Mouse (Mus musculus) cerebellum, adult 2 months (tissue): ENCODE measurements around the gene Miga2.

Experiments used
- CTCF ChIP-seq: fragments of 200-500 bp; IDR thresholded peaks from 2 replicates; pipeline ENCODE4 v1.5.1; 2011; ENCODE audit warnings: low read depth, mild to moderate bottlenecking, control low read depth, low read length, moderate library complexity, borderline replicate concordance; ENCODE audit not compliant: insufficient read depth
- POLR2A ChIP-seq: fragments of 200-500 bp; IDR thresholded peaks from 2 replicates; pipeline ENCODE4 v1.6.1; 2011; ENCODE audit warnings: low read length, control low read depth, borderline replicate concordance; ENCODE audit not compliant: insufficient read depth

DNA sequence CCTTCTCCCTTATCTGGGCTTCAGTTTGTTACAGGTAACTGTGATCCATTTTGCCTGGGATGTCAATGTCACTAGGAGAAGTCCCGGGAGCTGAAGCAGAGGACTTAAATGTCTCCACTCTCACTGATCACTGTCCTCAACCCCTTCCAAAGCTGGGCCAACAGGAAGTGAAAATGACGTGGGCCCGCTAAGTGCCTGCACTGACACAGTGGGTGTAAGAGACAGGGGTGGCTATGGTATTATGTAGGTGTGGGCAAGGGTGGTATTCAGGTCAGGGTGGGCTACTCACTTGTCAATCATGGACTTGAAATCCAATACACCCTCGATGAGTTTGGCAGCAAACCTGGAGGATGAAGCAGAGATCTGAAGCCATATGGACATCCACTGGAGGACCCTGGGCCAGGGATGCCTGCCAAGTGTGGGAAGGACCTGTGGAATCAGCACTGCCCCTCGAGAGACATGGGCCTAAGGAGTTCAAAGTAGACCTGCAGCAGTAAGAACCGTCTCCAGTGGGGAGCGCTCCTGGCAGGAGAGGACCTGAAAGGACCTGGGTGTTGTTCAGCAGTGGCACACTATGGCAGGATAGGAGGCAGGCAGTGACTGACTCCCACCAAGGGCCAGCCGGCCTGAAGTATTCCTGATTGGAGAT is 44.5 kb downstream of the Miga2 start:
- no peak for TF ChIP-seq CTCF
- no peak for TF ChIP-seq POLR2A
